Mouse (Mus musculus) kidney, adult 2 months (tissue): ENCODE data around the gene Klhdc1.

Experiments used
- CTCF ChIP-seq: fragments of 200-500 bp; conservative IDR thresholded peaks from 2 replicates; pipeline ENCODE4 v1.5.1; 2011; ENCODE audit warnings: low read depth, mild to moderate bottlenecking, control low read depth, low read length, moderate library complexity, mixed read lengths; ENCODE audit not compliant: insufficient read depth, insufficient read length
- POLR2A ChIP-seq: fragments of 200-500 bp; IDR thresholded peaks from one replicate; pipeline ENCODE4 v1.6.1; 2011; ENCODE audit warnings: low read depth, low read length, control low read depth

DNA sequence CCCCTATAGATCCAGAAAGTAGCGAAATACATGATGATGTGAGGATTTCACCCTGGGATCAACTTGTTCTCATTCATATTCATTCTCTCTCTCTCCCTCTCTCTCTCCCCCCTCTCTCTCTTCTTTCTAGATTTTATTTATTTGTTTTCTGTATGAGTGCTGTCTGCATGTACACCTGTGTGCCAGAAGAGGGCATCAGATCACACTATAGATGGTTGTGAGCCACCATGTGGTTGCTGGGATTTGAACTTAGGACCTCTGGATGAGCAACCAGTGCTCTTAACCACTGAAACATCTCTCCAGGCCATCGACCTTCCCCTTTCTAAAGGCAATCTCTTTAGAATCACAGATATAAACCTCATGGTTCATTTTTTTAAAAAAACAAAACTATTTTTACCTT lies 32.5 kb upstream of the Klhdc1 start:
- TF ChIP-seq CTCF (0 out of 2 replicates have a peak, but pooled peaks have one; percentile 3), POLR2A (no peak)
